Mouse (Mus musculus): ENCODE measurements around the gene Ranbp3. TPM values are rescaled to one million over a fixed set of nuclear protein-coding genes. Genes with fewer than 3 reads are reported as not detected.

Gene Ranbp3
- polyA plus RNA-seq, 1 experiment = 191 TPM

DNA sequence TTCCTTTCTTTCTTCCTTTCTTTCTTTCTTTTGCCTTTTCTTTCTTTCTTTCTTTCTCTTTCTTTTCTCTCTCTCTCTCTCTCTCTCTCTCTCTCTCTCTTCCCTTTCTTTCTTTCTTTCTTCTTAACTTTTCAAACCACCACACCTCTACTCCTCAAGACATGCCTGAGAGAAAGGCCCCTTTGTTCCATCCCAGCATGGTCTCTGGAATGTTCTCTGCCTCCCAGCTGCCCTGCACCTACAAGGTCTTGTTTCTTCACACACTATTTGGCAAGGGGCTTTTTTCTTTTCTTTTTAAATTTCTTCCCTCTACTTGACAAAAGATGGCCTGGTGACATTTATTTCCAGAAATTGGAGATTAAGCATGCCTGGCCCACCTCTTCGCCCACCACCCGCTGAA, 56.6 kb downstream of the Ranbp3 start:
- TF ChIP-seq CTCF (IDR thresholded peaks at IDR 0.05; ENCODE audit: borderline replicate concordance, control insufficient read depth, extremely low read depth, insufficient read depth, low read length, poor library complexity) (no peak), POLR2A (IDR thresholded peaks at IDR 0.05; ENCODE audit: control insufficient read depth, extremely low read depth, insufficient read depth, low read length, poor library complexity) (no peak)
- no peak overlapping the region for H3K27ac ChIP-seq (ENCODE audit: control insufficient read depth, insufficient read depth, low read length)
- DNase-seq = no peak
- WGBS = 91% methylated on average over 2 of the region's 2 CpGs
- H3K36me3 ChIP-seq (ENCODE audit: control insufficient read depth, insufficient read depth, low read length) = no peaks in the 10 kb centered on the region
- H3K4me1 ChIP-seq (replicated peaks; ENCODE audit: control insufficient read depth, insufficient read depth, low read length) = peaks cover 7% of the 10 kb centered on the region; the same call in 1 of the 2 replicates
- H3K4me3 ChIP-seq (ENCODE audit: control insufficient read depth, insufficient read depth, low read length) = no peak overlapping the region
- no peaks in the 10 kb centered on the region for H3K27me3 ChIP-seq (ENCODE audit: control insufficient read depth, insufficient read depth, low read length)

DNA sequence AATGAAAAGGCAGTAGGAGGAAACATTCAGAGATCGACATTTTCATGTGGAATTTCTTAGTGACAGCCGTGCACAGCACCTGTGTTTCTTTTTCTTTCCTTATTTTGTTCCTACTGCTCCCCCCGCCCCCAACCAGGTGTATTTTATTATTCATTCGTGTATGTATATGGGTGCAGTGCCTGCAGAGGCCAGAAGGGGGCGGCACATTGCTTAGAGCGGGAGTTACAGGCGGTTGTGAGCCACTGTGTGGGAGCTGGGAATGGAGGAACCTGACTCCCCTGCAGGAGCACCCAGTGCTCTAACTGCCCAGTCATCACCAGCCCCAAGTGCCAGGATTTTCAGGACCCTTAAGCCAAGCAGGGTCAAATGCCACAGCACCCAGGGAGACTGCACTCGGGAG, 63.4 kb downstream of the Ranbp3 start:
- Histone ChIP-seq H3K36me3 (ENCODE audit: control insufficient read depth, insufficient read depth, low read length) (no peaks in the 10 kb centered on the region), H3K4me3 (ENCODE audit: control insufficient read depth, insufficient read depth, low read length) (no peak overlapping the region), H3K27ac (ENCODE audit: control insufficient read depth, insufficient read depth, low read length) (no peak overlapping the region), H3K4me1 (replicated peaks; ENCODE audit: control insufficient read depth, insufficient read depth, low read length) (no peaks in the 10 kb centered on the region), H3K27me3 (ENCODE audit: control insufficient read depth, insufficient read depth, low read length) (no peaks in the 10 kb centered on the region)
- DNase-seq = peak; percentile 39
- 51% methylated on average over 8 of the region's 8 CpGs for WGBS
- TF ChIP-seq CTCF (IDR thresholded peaks at IDR 0.05; ENCODE audit: borderline replicate concordance, control insufficient read depth, extremely low read depth, insufficient read depth, low read length, poor library complexity) (peak; percentile 79; the same call in 1 of the 2 replicates), POLR2A (IDR thresholded peaks at IDR 0.05; ENCODE audit: control insufficient read depth, extremely low read depth, insufficient read depth, low read length, poor library complexity) (no peak)

DNA sequence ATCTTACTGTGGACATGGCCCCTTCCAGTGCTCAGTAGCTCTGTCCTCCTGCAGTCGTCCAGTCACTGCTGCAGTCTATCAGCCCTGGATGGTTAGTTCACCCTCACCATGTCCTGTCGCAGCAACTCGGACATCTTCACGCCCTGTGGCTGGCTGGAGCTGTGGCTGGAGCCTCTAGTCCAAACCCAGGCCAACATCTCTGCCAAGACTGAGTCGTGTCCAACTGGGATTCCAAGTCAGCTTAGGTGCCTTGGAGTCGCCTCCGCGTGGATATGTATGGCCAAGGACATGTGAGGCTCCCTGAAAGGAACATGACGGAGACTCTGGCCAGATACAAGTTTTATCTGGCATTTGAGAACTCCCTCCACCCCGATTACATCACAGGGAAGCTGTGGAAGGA, 65.1 kb downstream of the Ranbp3 start:
- Histone ChIP-seq H3K27me3 (ENCODE audit: control insufficient read depth, insufficient read depth, low read length) (no peaks in the 10 kb centered on the region), H3K27ac (ENCODE audit: control insufficient read depth, insufficient read depth, low read length) (no peak overlapping the region), H3K4me1 (replicated peaks; ENCODE audit: control insufficient read depth, insufficient read depth, low read length) (no peaks in the 10 kb centered on the region), H3K4me3 (ENCODE audit: control insufficient read depth, insufficient read depth, low read length) (no peak overlapping the region), H3K36me3 (ENCODE audit: control insufficient read depth, insufficient read depth, low read length) (no peaks in the 10 kb centered on the region)
- TF ChIP-seq POLR2A (IDR thresholded peaks at IDR 0.05; ENCODE audit: control insufficient read depth, extremely low read depth, insufficient read depth, low read length, poor library complexity) = no peak
- no peak for TF ChIP-seq CTCF (IDR thresholded peaks at IDR 0.05; ENCODE audit: borderline replicate concordance, control insufficient read depth, extremely low read depth, insufficient read depth, low read length, poor library complexity)
- no peak for DNase-seq
- WGBS = 88% methylated on average over 10 of the region's 10 CpGs

DNA sequence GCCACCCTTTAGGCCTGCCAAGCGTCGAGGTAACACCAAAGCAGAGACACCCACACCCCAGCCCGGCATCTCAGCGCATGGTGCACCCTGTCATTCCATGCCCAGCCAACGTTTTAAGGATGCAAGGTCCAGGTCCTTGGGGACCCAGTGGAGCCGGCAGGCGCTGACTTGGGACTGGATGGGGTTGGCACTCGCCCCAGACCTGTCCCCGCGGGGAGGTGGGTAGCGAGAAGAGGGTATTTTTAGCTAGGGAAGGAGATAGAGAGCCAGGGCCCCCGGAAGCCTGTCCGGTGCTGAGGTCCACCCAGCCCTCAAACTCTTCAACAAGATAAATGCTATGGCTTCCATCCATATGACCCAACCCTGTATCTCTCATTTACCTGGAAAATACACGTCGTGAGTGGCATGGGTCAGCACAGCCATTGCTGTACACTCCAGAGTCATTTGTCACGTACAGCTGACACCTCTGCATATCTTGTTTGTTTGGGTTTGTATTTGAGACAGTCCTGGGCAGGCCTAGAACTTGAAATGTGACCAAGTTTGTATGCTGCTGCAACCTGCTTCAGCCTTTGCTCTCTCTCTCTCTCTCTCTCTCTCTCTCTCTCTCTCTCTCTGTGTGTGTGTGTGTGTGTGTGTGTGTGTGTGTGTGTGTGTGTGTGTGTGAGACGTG, 67.2 kb downstream of the Ranbp3 start:
- TF ChIP-seq POLR2A (IDR thresholded peaks at IDR 0.05; ENCODE audit: control insufficient read depth, extremely low read depth, insufficient read depth, low read length, poor library complexity) = no peak
- DNase-seq = no peak
- Histone ChIP-seq H3K4me1 (replicated peaks; ENCODE audit: control insufficient read depth, insufficient read depth, low read length) (0 out of 2 replicates have a peak, but pooled peaks cover 2% of the 10 kb centered on the region), H3K4me3 (ENCODE audit: control insufficient read depth, insufficient read depth, low read length) (no peak overlapping the region), H3K27me3 (ENCODE audit: control insufficient read depth, insufficient read depth, low read length) (no peaks in the 10 kb centered on the region), H3K36me3 (ENCODE audit: control insufficient read depth, insufficient read depth, low read length) (no peaks in the 10 kb centered on the region), H3K27ac (ENCODE audit: control insufficient read depth, insufficient read depth, low read length) (no peak overlapping the region)
- 90% methylated on average over 17 of the region's 17 CpGs for WGBS

DNA sequence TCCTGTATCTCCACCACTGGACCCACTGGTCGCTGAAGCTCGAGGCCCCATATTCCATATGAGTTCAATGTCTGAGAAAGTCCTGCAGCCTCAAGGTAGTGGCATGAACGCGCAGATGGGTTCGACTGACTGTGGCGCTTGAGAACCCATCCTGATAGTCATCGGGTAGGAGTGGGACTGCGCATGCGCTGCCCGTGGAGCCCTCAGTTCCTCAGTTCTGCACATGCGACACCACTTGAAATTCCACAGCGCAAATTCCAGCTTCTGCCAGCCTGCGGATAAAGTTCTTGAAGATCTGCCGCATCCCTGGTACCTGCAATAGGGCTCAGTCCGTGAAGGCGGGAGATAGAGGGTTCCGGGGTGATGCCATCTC, 67.7 kb downstream of the Ranbp3 start:
- no peak for DNase-seq
- Histone ChIP-seq H3K36me3 (ENCODE audit: control insufficient read depth, insufficient read depth, low read length) (no peaks in the 10 kb centered on the region), H3K27me3 (ENCODE audit: control insufficient read depth, insufficient read depth, low read length) (no peaks in the 10 kb centered on the region), H3K27ac (ENCODE audit: control insufficient read depth, insufficient read depth, low read length) (no peak overlapping the region), H3K4me3 (ENCODE audit: control insufficient read depth, insufficient read depth, low read length) (no peak overlapping the region), H3K4me1 (replicated peaks; ENCODE audit: control insufficient read depth, insufficient read depth, low read length) (0 out of 2 replicates have a peak, but pooled peaks cover 2% of the 10 kb centered on the region)
- WGBS = 92% methylated on average over 17 of the region's 17 CpGs
- TF ChIP-seq CTCF (IDR thresholded peaks at IDR 0.05; ENCODE audit: borderline replicate concordance, control insufficient read depth, extremely low read depth, insufficient read depth, low read length, poor library complexity) = no peak
- no peak for TF ChIP-seq POLR2A (IDR thresholded peaks at IDR 0.05; ENCODE audit: control insufficient read depth, extremely low read depth, insufficient read depth, low read length, poor library complexity)

DNA sequence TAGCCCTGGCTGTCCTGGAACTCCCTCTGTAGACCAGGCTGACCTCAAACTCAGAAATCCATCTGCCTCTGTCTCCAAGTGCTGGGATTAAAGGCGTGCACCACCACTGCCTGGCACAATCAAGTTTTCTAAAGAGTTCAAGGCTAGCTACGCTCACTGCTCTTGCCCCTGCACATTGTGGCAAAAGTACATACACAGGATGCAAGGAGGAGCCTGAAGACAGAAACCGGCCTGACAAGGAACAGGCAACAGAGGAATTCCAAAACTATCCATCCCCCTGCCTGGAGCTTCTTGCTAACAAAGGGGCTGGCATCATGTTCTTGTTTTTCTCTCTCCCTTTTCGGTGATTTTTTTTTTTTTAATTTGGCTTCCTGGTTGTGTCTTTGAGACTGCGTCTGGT, 71.1 kb downstream of the Ranbp3 start:
- no peak for TF ChIP-seq POLR2A (IDR thresholded peaks at IDR 0.05; ENCODE audit: control insufficient read depth, extremely low read depth, insufficient read depth, low read length, poor library complexity)
- no peak for TF ChIP-seq CTCF (IDR thresholded peaks at IDR 0.05; ENCODE audit: borderline replicate concordance, control insufficient read depth, extremely low read depth, insufficient read depth, low read length, poor library complexity)
- Histone ChIP-seq H3K4me3 (ENCODE audit: control insufficient read depth, insufficient read depth, low read length) (no peak overlapping the region), H3K4me1 (replicated peaks; ENCODE audit: control insufficient read depth, insufficient read depth, low read length) (0 out of 2 replicates have a peak, but pooled peaks cover 2% of the 10 kb centered on the region), H3K27ac (ENCODE audit: control insufficient read depth, insufficient read depth, low read length) (no peak overlapping the region), H3K36me3 (ENCODE audit: control insufficient read depth, insufficient read depth, low read length) (no peaks in the 10 kb centered on the region), H3K27me3 (ENCODE audit: control insufficient read depth, insufficient read depth, low read length) (no peaks in the 10 kb centered on the region)
- WGBS = 37% methylated on average over 5 of the region's 5 CpGs
- DNase-seq = no peak
